Mouse (Mus musculus) ES-E14 (cell line): Measurements from ENCODE around the gene Lrrc28. TPM values are rescaled to one million over a fixed set of nuclear protein-coding genes. Genes with fewer than 3 reads are reported as not detected.

ENCODE experiments used
- DNase-seq: peaks from one replicate; pipeline ENCODE4 v3.0.0-alpha.2; 2013; ENCODE audit warnings: low read depth, low spot score
- H3K27ac ChIP-seq: 2 replicates; pipeline ENCODE4 v1.5.1; 2012; ENCODE audit warnings: low read depth, mild to moderate bottlenecking, low read length, moderate library complexity, mixed read lengths; ENCODE audit not compliant: poor library complexity, insufficient read depth, severe bottlenecking
- H3K36me3 ChIP-seq: 2 replicates; pipeline ENCODE4 v1.6.1; 2012; ENCODE audit warnings: mild to moderate bottlenecking, low read length, moderate library complexity, mixed read lengths; ENCODE audit not compliant: control insufficient read depth, poor library complexity, insufficient read depth, severe bottlenecking
- H3K4me1 ChIP-seq, 2 experiments: fragments of 150-350 bp in 1 of 2; sonication (generic) in 1 of 2; 2 replicates each; pipeline ENCODE4 v1.6.1; 2012; ENCODE audit warnings: low read length in 2 of 2, mild to moderate bottlenecking in 1 of 2, mixed read lengths in 1 of 2; ENCODE audit not compliant: control insufficient read depth in 2 of 2, insufficient read depth in 2 of 2, poor library complexity in 1 of 2
- H3K4me3 ChIP-seq, 2 experiments: fragments of 150-350 bp in 1 of 2; sonication (generic) in 1 of 2; 2 replicates each; pipeline ENCODE4 v1.5.1; 2012; ENCODE audit warnings: low read length in 2 of 2, low read depth in 1 of 2, mild to moderate bottlenecking in 1 of 2, mixed read lengths in 1 of 2; ENCODE audit not compliant: insufficient read depth in 1 of 2, poor library complexity in 1 of 2, severe bottlenecking in 1 of 2
- H3K9ac ChIP-seq: 2 replicates; pipeline ENCODE4 v1.6.1; 2012; ENCODE audit warnings: low read depth, mild to moderate bottlenecking, low read length, mixed read lengths; ENCODE audit not compliant: poor library complexity, insufficient read depth, severe bottlenecking
- H3K9me3 ChIP-seq: fragments of 150-350 bp; sonication (generic); 2 replicates; pipeline ENCODE4 v1.6.1; 2012; ENCODE audit warnings: low read depth, mild to moderate bottlenecking, low read length; ENCODE audit not compliant: control insufficient read depth, insufficient read depth
- CHD2 ChIP-seq: IDR thresholded peaks from 2 replicates; pipeline ENCODE4 v1.6.1; 2014; ENCODE audit warnings: mild to moderate bottlenecking, low read depth, low read length, inconsistent platforms
- HCFC1 ChIP-seq: IDR thresholded peaks from 2 replicates; pipeline ENCODE4 v1.6.1; 2012; ENCODE audit warnings: low read length, inconsistent platforms, borderline replicate concordance; ENCODE audit not compliant: insufficient read depth
- MAFK ChIP-seq: IDR thresholded peaks from 2 replicates; pipeline ENCODE4 v1.6.1; 2014; ENCODE audit warnings: mild to moderate bottlenecking, low read depth, low read length, inconsistent platforms; ENCODE audit not compliant: insufficient read depth
- ZC3H11A ChIP-seq: IDR thresholded peaks from 2 replicates; pipeline ENCODE4 v1.6.1; 2012; ENCODE audit warnings: low read depth, mild to moderate bottlenecking, inconsistent platforms, low read length, borderline replicate concordance
- ZNF384 ChIP-seq: IDR thresholded peaks from 2 replicates; pipeline ENCODE4 v1.6.1; 2012; ENCODE audit warnings: low read depth, low read length, inconsistent platforms
- in situ Hi-C, 2 experiments: fragments of 600-800 bp; cut with MboI; formaldehyde crosslinking; loops; one replicate each; pipeline ENCODE4 v1.15.1; 2025; ENCODE audit warnings: low sequenced_read_pairs in 2 of 2, inconsistent platforms in 1 of 2; ENCODE audit not compliant: unreplicated experiment in 2 of 2
- total RNA-seq: library from RNA; depleted of rRNA; stranded (reverse); fragments of 300-350 nt; gene quantifications from 2 replicates; pipeline ENCODE4 v1.2.3, GENCODE M21; 2012

The Lrrc28 gene
- total RNA-seq, 1 experiment, result 25.0 TPM

DNA sequence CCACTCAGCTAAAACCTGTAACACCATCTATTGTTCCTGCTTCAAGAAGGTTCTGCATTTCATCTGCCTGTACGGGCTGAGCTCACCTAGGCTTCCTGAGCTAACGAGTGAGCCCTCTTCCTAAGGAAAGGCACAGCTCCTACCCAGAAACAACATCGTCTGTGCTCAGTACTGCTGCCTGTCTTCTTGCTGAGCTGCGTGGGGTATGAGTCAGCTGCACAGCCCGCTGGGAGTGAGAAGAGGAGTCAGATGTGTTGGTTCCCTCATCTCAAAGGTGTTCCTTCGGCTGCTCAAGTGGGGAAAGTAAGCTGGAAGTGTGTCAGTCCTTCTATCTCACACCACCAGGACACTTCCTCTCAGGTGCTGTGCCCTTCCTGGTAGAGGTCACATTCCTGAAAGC, 101.4 kb downstream of the Lrrc28 start:
- no peaks in the 10 kb centered on the region for H3K4me1 ChIP-seq
- H3K4me3 ChIP-seq, result no peak overlapping the region
- in situ Hi-C loops, result no loop called here
- no peaks in the 10 kb centered on the region for H3K9me3 ChIP-seq
- no peak overlapping the region for H3K27ac ChIP-seq
- no peaks in the 10 kb centered on the region for H3K36me3 ChIP-seq
- no peak overlapping the region for H3K9ac ChIP-seq
- TF ChIP-seq ZC3H11A (no peak), HCFC1 (no peak), ZNF384 (no peak), MAFK (no peak), CHD2 (no peak)
- no peak for DNase-seq

DNA sequence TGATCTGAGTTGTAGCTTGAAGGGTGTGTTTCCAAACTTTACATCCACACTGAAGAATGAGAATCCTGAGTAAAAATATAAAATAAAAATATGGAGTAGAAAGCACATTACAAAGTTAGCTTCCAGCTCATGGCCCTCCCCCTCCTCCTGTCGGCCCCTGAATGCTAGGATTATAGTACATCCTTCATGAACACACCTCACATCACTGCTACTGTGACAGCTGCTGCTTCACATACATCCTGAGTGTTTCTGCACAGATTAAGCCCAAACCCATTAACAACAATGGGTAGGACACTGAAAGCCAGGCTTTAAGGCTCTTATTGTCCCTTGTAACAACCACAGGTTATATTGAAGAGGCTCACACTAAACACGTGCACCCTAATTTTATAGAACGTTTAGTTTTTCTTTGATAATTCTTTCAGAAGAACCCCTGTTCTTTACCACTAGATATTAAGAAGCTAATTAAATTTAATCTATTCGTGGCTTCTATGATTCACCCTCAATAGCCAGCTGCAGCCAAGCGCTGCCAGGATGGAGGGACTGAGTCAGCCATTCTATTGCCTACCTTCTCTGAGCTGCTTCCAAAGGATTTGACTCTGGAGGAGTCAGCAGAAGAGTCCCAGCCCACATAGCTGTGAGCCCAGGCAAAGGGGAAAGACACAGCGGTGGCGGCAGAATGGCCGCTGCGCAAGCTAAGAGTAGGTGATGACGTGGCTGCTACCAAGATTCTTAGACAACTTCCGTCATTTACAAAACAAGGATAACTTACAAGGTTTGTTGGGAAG, 108.3 kb downstream of the Lrrc28 start:
- Histone ChIP-seq H3K4me3 (no peak overlapping the region), H3K9ac (no peak overlapping the region), H3K4me1 (no peaks in the 10 kb centered on the region), H3K36me3 (no peaks in the 10 kb centered on the region), H3K9me3 (no peaks in the 10 kb centered on the region), H3K27ac (no peak overlapping the region)
- no peak for DNase-seq
- in situ Hi-C loops, result no loop called here
- TF ChIP-seq HCFC1, result no peak
- TF ChIP-seq ZNF384, result no peak
- TF ChIP-seq MAFK, result no peak
- no peak for TF ChIP-seq ZC3H11A
- TF ChIP-seq CHD2, result no peak

DNA sequence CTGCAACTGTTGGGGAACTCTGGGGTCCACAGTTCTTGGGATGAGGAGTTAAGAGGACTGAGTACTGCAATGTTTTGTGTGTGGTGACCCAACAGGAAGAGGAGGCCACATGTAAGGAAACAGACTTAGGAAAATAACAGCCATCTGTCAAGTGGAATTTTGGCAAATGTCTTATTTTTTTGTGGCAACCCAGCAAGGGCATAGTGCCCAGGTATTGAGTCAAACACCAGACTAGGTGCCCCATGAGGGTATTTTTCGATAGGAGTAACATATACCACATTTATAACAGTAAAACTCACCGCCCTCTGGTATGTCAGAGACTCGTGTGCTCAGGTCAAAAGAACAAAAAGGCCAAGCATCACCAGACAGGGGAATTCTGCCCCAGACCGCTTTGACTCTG, 109.1 kb downstream of the Lrrc28 start:
- Histone ChIP-seq H3K9ac (no peak overlapping the region), H3K27ac (no peak overlapping the region), H3K4me1 (no peaks in the 10 kb centered on the region), H3K4me3 (no peak overlapping the region), H3K36me3 (no peaks in the 10 kb centered on the region), H3K9me3 (no peaks in the 10 kb centered on the region)
- in situ Hi-C loops, result no loop called here
- TF ChIP-seq CHD2 (no peak), ZC3H11A (no peak), ZNF384 (no peak)
- no peak for DNase-seq

DNA sequence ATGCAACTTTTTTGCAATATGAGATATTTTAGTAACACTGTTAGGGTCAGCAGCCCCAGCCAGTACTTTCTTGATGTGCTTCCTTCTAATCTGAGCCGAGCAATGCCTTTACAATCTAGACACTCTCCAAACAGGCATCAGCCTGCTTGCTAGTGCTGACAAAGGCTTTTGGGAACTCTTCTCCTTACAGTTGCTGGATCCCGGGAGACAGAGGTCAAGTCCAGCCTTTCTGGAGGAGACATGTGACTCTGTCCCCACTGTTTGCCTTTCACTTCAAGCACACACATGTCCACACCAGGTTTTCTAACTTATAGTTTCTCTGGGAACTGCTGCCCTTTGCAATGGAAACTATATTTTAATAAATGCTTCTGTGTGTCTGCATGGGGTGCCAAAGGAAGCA, 114.1 kb downstream of the Lrrc28 start:
- peaks cover 0 to 1% of the 10 kb centered on the region in 2 experiments; a peak in 1 of 4 replicates for H3K4me1 ChIP-seq
- H3K36me3 ChIP-seq, result peaks cover 5% of the 10 kb centered on the region; the same call in 1 of the 2 replicates
- H3K9me3 ChIP-seq, result no peaks in the 10 kb centered on the region
- H3K9ac ChIP-seq, result no peak overlapping the region
- H3K4me3 ChIP-seq, result no peak overlapping the region
- TF ChIP-seq CHD2 (no peak), ZNF384 (no peak)
- DNase-seq, result no peak
- in situ Hi-C loops, result no loop called here
- no peak overlapping the region for H3K27ac ChIP-seq

DNA sequence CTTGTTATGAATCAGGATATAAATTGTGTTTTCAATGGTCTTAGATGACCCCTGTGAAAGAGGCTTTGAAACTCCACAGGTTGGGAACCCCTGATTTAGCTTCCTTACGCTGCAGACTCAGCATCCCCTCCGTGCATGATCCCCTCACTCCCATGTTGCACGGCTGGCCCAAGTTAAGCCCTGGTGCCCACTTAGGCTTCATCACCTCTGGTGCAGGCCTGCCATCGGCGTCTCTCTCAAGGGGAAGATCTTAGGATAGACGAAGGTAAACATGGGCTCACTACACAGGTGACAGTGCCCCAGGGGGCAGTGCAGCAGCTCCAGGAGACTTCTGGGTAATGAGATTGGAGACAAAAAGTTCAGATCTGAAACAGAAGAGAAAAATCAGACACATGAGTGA, 115.7 kb downstream of the Lrrc28 start:
- H3K9ac ChIP-seq, result no peak overlapping the region
- H3K36me3 ChIP-seq, result peaks cover 5% of the 10 kb centered on the region; the same call in 1 of the 2 replicates
- H3K4me1 ChIP-seq, result peaks cover 0 to 1% of the 10 kb centered on the region in 2 experiments; a peak in 1 of 4 replicates
- no peaks in the 10 kb centered on the region for H3K9me3 ChIP-seq
- in situ Hi-C loops, result no loop called here
- no peak for TF ChIP-seq CHD2
- H3K27ac ChIP-seq, result no peak overlapping the region
- no peak for DNase-seq
- H3K4me3 ChIP-seq, result no peak overlapping the region
